ENCODE assay signal across 26 mouse cellular contexts in the genomic region with DNA sequence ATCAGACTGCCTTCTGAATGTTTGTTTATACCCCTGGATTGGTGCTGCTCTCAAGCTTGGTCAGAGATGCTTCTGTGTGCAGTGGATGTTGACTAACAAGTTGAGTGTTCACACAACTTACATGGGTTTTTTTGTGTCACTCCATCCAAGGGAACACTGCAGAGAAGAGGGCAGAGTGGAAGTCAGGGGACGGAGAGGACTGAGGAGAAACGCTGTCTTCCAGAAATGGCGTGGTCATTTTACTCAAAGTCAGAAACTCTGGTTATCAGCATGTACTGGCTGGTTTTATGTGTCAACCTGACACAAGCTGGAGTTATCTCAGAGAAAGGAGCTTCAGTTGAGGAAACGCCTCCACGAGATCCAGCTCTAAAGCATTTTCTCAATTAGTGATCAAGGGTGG. TPM values are rescaled to one million over a fixed set of nuclear protein-coding genes. Genes with fewer than 3 reads are reported as not detected.
DNase-seq lines count a peak whose midpoint lies in the region; ATAC-seq and TF ChIP-seq lines count a peak whose summit lies in the region.
"Had no signal": no experiment of that assay in that cellular context is flagged by ENCODE, and none has a peak within 500 bp of the region (broad histone marks: within the 10 kb centered on the region; RNA-seq: fewer than 3 reads in every experiment).

No protein-coding gene starts in this region.

- 70% methylated on average over 5 of the region's 5 CpGs for WGBS in heart, adult 2 months
- WGBS in intestine, embryonic 14.5 days, result 97% methylated on average over 5 of the region's 5 CpGs
- 94% methylated on average over 5 of the region's 5 CpGs for WGBS in intestine, embryonic 15.5 days
- 93% methylated on average over 5 of the region's 5 CpGs for WGBS in embryonic facial prominence, embryonic 10.5 days

- intact Hi-C loops in heart, adult 2 months (cut with DNase I), result no loop called here
- intact Hi-C loops in heart, postnatal 36 days (cut with DNase I), result no loop called here

- TF ChIP-seq CTCF in heart, adult 2 months (IDR thresholded peaks at IDR 0.05), result no peak

- H3K4me2 ChIP-seq in intestine, embryonic 14.5 days (ENCODE audit: low read length), result no peak overlapping the region
- H3K4me2 ChIP-seq in intestine, embryonic 15.5 days (replicated peaks), result no peak overlapping the region
- H3K4me2 ChIP-seq: embryonic facial prominence, embryonic 12.5 days; embryonic facial prominence, embryonic 15.5 days; forebrain, embryonic 12.5 days; forebrain, embryonic 15.5 days; hindbrain, embryonic 12.5 days; hindbrain, embryonic 15.5 days had no signal

- no peak overlapping the region for H3K4me3 ChIP-seq in heart, adult 2 months
- no peak overlapping the region for H3K4me3 ChIP-seq in intestine, embryonic 14.5 days (ENCODE audit: low read depth, low read length)
- no peak overlapping the region for H3K4me3 ChIP-seq in intestine, embryonic 15.5 days (replicated peaks)
- H3K4me3 ChIP-seq in embryonic facial prominence, embryonic 10.5 days, result no peak overlapping the region
- H3K4me3 ChIP-seq: embryonic facial prominence, embryonic 12.5 days; embryonic facial prominence, embryonic 15.5 days; erythroblast, embryonic 14.5 days; forebrain, embryonic 12.5 days; forebrain, embryonic 15.5 days; hindbrain, embryonic 12.5 days; hindbrain, embryonic 15.5 days had no signal

- H3K27ac ChIP-seq in heart, adult 2 months, result no peak overlapping the region
- no peak overlapping the region for H3K27ac ChIP-seq in intestine, embryonic 14.5 days (ENCODE audit: low read depth)
- H3K27ac ChIP-seq in intestine, embryonic 15.5 days, result no peak overlapping the region
- no peak overlapping the region for H3K27ac ChIP-seq in embryonic facial prominence, embryonic 10.5 days (replicated peaks)
- H3K27ac ChIP-seq: embryonic facial prominence, embryonic 12.5 days; embryonic facial prominence, embryonic 15.5 days; forebrain, embryonic 12.5 days; forebrain, embryonic 15.5 days; hindbrain, embryonic 12.5 days; hindbrain, embryonic 15.5 days had no signal

- peak; percentile 55; the same call in 1 of the 2 replicates for TF ChIP-seq EP300 in heart, adult 2 months (IDR thresholded peaks at IDR 0.05; ENCODE audit: insufficient read depth, low read depth, low read length)

- no peak for DNase-seq in heart, adult 2 months
- no peak for DNase-seq in heart, postnatal 36 days
- peak; percentile 35 for DNase-seq in intestine, embryonic 14.5 days (ENCODE audit: low spot score)
- DNase-seq in embryonic facial prominence, embryonic 10.5 days (ENCODE audit: low spot score), result peak; percentile 3
- no peak for DNase-seq in neural tube, embryonic 10.5 days (ENCODE audit: extremely low spot score, low spot score)
- DNase-seq: adrenal gland, postnatal 10 days; adrenal gland, postnatal 36 days; B cell, adult 2 months; cerebellum, adult 18-20 months; cerebellum, adult 9-10 months; cerebellum, postnatal 14 days; gastrocnemius, postnatal 25 days; heart, postnatal 10 days; kidney, adult 2 months had no signal

- no peaks in the 10 kb centered on the region for H3K4me1 ChIP-seq in heart, adult 2 months (ENCODE audit: control insufficient read depth, insufficient read depth, low read length)
- H3K4me1 ChIP-seq in intestine, embryonic 14.5 days (replicated peaks; ENCODE audit: control insufficient read depth, insufficient read depth, low read length), result no peaks in the 10 kb centered on the region
- no peaks in the 10 kb centered on the region for H3K4me1 ChIP-seq in intestine, embryonic 15.5 days (replicated peaks)
- H3K4me1 ChIP-seq in embryonic facial prominence, embryonic 10.5 days, result no peaks in the 10 kb centered on the region
- H3K4me1 ChIP-seq: embryonic facial prominence, embryonic 12.5 days; embryonic facial prominence, embryonic 15.5 days; forebrain, embryonic 12.5 days; forebrain, embryonic 15.5 days; hindbrain, embryonic 12.5 days; hindbrain, embryonic 15.5 days had no signal

- no peaks in the 10 kb centered on the region for H3K36me3 ChIP-seq in heart, adult 2 months (ENCODE audit: control insufficient read depth, insufficient read depth, low read length)
- peaks cover 69% of the 10 kb centered on the region for H3K36me3 ChIP-seq in intestine, embryonic 14.5 days (ENCODE audit: control insufficient read depth, insufficient read depth, low read length)
- H3K36me3 ChIP-seq in intestine, embryonic 15.5 days, result peaks cover 28% of the 10 kb centered on the region
- peaks cover 49% of the 10 kb centered on the region for H3K36me3 ChIP-seq in embryonic facial prominence, embryonic 10.5 days (replicated peaks)

- H3K27me3 ChIP-seq in heart, adult 2 months (ENCODE audit: control insufficient read depth, insufficient read depth, low read length), result no peaks in the 10 kb centered on the region
- H3K27me3 ChIP-seq in intestine, embryonic 14.5 days (replicated peaks; ENCODE audit: control insufficient read depth, insufficient read depth, low read length), result no peaks in the 10 kb centered on the region
- no peaks in the 10 kb centered on the region for H3K27me3 ChIP-seq in intestine, embryonic 15.5 days (replicated peaks)
- no peaks in the 10 kb centered on the region for H3K27me3 ChIP-seq in embryonic facial prominence, embryonic 10.5 days (replicated peaks; ENCODE audit: low read depth, poor library complexity, severe bottlenecking)
- H3K27me3 ChIP-seq: CH12.LX; embryonic facial prominence, embryonic 12.5 days; embryonic facial prominence, embryonic 15.5 days; forebrain, embryonic 12.5 days; forebrain, embryonic 15.5 days; hindbrain, embryonic 12.5 days; hindbrain, embryonic 15.5 days; Patski had no signal

- no peak for ATAC-seq in intestine, embryonic 14.5 days (replicated peaks; ENCODE audit: low FRiP score, low TSS enrichment, low read depth)
- no peak for ATAC-seq in intestine, embryonic 15.5 days
- ATAC-seq: forebrain, embryonic 15.5 days; intestine, embryonic 16.5 days; Patski had no signal

- no peak overlapping the region for H3K9ac ChIP-seq in heart, adult 2 months (ENCODE audit: low read depth, low read length)
- no peak overlapping the region for H3K9ac ChIP-seq in intestine, embryonic 14.5 days (ENCODE audit: low read length)
- H3K9ac ChIP-seq in intestine, embryonic 15.5 days, result no peak overlapping the region
- H3K9ac ChIP-seq: embryonic facial prominence, embryonic 12.5 days; embryonic facial prominence, embryonic 15.5 days; forebrain, embryonic 12.5 days; forebrain, embryonic 15.5 days; hindbrain, embryonic 12.5 days; hindbrain, embryonic 15.5 days had no signal

- H3K9me3 ChIP-seq in intestine, embryonic 14.5 days (ENCODE audit: control insufficient read depth, low read length), result no peaks in the 10 kb centered on the region
- H3K9me3 ChIP-seq in intestine, embryonic 15.5 days, result no peaks in the 10 kb centered on the region
- no peaks in the 10 kb centered on the region; the same call in 1 of the 2 replicates for H3K9me3 ChIP-seq in embryonic facial prominence, embryonic 10.5 days
- H3K9me3 ChIP-seq: embryonic facial prominence, embryonic 12.5 days; embryonic facial prominence, embryonic 15.5 days; forebrain, embryonic 12.5 days; forebrain, embryonic 15.5 days; G1E; hindbrain, embryonic 12.5 days; hindbrain, embryonic 15.5 days had no signal

- TF ChIP-seq POLR2A in heart, adult 2 months (IDR thresholded peaks at IDR 0.05; ENCODE audit: insufficient read depth, low read depth, low read length), result no peak

- H3K79me2 ChIP-seq in heart, adult 2 months (replicated peaks; ENCODE audit: control insufficient read depth, insufficient read depth, low read length), result no peaks in the 10 kb centered on the region

RNA-seq across cellular contexts. Expression of gene AI597479, which starts 22.4 kb away (rescaled TPM):
- 10 to 100 TPM; 20.3 to 21.1 TPM for total RNA-seq in heart, adult 2 months (2021)
- polyA plus RNA-seq in heart, adult 2 months (2012; rRNA removed), result 8.4 and 13.2 TPM in 2 replicates
- total RNA-seq in heart, postnatal 36 days (2021), result 10 to 100 TPM; 17.6 to 19.9 TPM
- 24.0 and 28.3 TPM in 2 replicates for polyA plus RNA-seq in intestine, embryonic 14.5 days (2014; fragmentation: Nextera tagmentation; extraction: Ambion mirVana)
- polyA plus RNA-seq in intestine, embryonic 15.5 days (2015; fragmentation: Nextera tagmentation; extraction: Ambion mirVana), result 23.2 and 25.8 TPM in 2 replicates
- polyA plus RNA-seq in embryonic facial prominence, embryonic 10.5 days (2016; fragmentation: Nextera tagmentation; extraction: Ambion mirVana), result 40.0 and 43.3 TPM in 2 replicates

RNA-seq across cellular contexts. Expression of gene Tgfbrap1, which starts 22.5 kb away (rescaled TPM):
- total RNA-seq in heart, adult 2 months (2021), result 10 to 100 TPM; 13.9 to 14.5 TPM
- 11.2 and 15.4 TPM in 2 replicates for polyA plus RNA-seq in heart, adult 2 months (2012; rRNA removed)
- 10 to 100 TPM; 14.9 to 15.3 TPM for total RNA-seq in heart, postnatal 36 days (2021)
- 12.6 and 13.4 TPM in 2 replicates for polyA plus RNA-seq in intestine, embryonic 14.5 days (2014; fragmentation: Nextera tagmentation; extraction: Ambion mirVana)
- polyA plus RNA-seq in intestine, embryonic 15.5 days (2015; fragmentation: Nextera tagmentation; extraction: Ambion mirVana), result 8.3 and 9.1 TPM in 2 replicates
- polyA plus RNA-seq in embryonic facial prominence, embryonic 10.5 days (2016; fragmentation: Nextera tagmentation; extraction: Ambion mirVana), result 12.4 and 12.8 TPM in 2 replicates

Comparison
In these comparisons a context has a peak if more than half of its experiments do, and no peak if none do; other contexts are left out.
1. DNase-seq: peak in intestine, embryonic 14.5 days (single experiment) and embryonic facial prominence, embryonic 10.5 days (single experiment); none in heart, adult 2 months (0 of 2), heart, postnatal 36 days (0 of 2) and neural tube, embryonic 10.5 days (single experiment).